Mouse (Mus musculus) brain, embryonic 14.5 days (tissue): Measurements from ENCODE around the gene Sh3bp1.

Experiments used
- CTCF ChIP-seq: fragments of 200-500 bp; IDR thresholded peaks from 2 replicates; pipeline ENCODE4 v1.5.1; 2012; ENCODE audit warnings: inconsistent platforms, mild to moderate bottlenecking, moderate library complexity, borderline replicate concordance; ENCODE audit not compliant: insufficient read depth, insufficient read length; ENCODE audit errors: extremely low read depth
- POLR2A ChIP-seq: fragments of 200-500 bp; IDR thresholded peaks from 2 replicates; pipeline ENCODE4 v1.6.1; 2012; ENCODE audit warnings: mild to moderate bottlenecking, inconsistent platforms, borderline replicate concordance; ENCODE audit not compliant: poor library complexity, insufficient read depth, insufficient read length, severe bottlenecking; ENCODE audit errors: extremely low read depth

GRCm38 (mm10) chr15:78916052-78916826 lies 16.7 kb downstream of the Sh3bp1 start:
- TF ChIP-seq CTCF (no peak), POLR2A (no peak)
